Mouse (Mus musculus) thymus, adult 2 months (tissue): ENCODE data around the gene Mrps7.

Source experiments
- CTCF ChIP-seq: fragments of 200-500 bp; IDR thresholded peaks from 2 replicates; pipeline ENCODE4 v1.5.1; 2012; ENCODE audit warnings: mild to moderate bottlenecking, control low read depth, low read length, moderate library complexity, borderline replicate concordance; ENCODE audit not compliant: control insufficient read depth, poor library complexity, insufficient read depth; ENCODE audit errors: extremely low read depth
- POLR2A ChIP-seq: fragments of 200-500 bp; IDR thresholded peaks from 2 replicates; pipeline ENCODE4 v1.6.1; 2012; ENCODE audit warnings: mild to moderate bottlenecking, low read length, control low read depth, moderate library complexity; ENCODE audit not compliant: control insufficient read depth, poor library complexity, insufficient read depth; ENCODE audit errors: extremely low read depth

DNA sequence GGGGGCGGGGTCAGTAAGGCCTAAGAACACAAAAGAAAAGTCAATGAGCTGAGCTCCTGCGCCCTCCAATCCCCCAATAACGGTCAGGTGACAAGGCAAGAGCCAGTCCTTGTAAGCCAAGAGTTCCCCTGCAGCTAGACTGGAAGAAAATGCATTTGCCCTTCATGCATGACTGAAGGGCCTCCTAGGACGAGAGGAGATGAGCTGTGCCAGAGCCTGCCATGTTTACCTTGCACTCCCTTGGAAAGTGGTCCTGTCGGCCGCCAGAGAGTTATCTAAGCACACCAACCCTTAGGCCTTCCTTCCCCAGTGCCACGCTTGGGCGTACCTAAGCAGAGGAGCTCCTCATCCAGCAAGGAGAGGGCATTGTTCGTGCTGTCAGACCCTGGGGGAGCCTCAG, 15.7 kb upstream of the Mrps7 start:
- TF ChIP-seq CTCF = no peak
- TF ChIP-seq POLR2A = no peak
